Comparison of ENCODE assay signal across 13 mouse cellular contexts in the genomic region with DNA sequence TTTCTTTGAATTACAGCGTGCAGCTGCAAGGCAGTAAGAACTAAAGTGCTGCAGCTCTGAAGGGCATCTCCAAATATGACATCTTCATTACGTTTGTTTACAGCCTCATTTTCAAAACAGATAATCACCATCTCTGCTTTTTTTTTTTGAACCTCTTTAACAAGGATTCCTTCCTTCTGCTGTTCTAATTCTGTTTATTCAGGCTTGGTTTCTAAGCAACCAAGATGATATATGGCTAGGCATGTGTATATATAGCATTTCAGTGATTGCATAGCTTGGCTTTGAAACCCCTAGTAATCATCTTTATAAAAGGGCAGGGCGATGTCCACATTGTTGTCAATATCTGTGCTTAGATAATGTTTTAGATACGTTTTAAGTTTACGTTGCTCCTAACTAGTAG.
"Had no signal": no experiment of that assay in that cellular context is flagged by ENCODE, and none has a peak within 500 bp of the region (broad histone marks: within the 10 kb centered on the region; RNA-seq: fewer than 3 reads in every experiment).

No protein-coding gene starts in this region.

- H3K9ac ChIP-seq: limb, embryonic 12.5 days; liver, embryonic 13.5 days; liver, postnatal 0 days; midbrain, embryonic 15.5 days had no signal

- H3K4me3 ChIP-seq: limb, embryonic 12.5 days; liver, embryonic 13.5 days; midbrain, embryonic 15.5 days had no signal

- H3K9me3 ChIP-seq: limb, embryonic 12.5 days; liver, embryonic 13.5 days; midbrain, embryonic 15.5 days had no signal

- H3K4me2 ChIP-seq: limb, embryonic 12.5 days; liver, embryonic 13.5 days; midbrain, embryonic 15.5 days had no signal

- H3K36me3 ChIP-seq: midbrain, embryonic 15.5 days had no signal

- H3K27ac ChIP-seq: limb, embryonic 12.5 days; liver, embryonic 13.5 days; midbrain, embryonic 15.5 days had no signal

- H3K27me3 ChIP-seq: limb, embryonic 12.5 days; liver, embryonic 13.5 days; midbrain, embryonic 15.5 days had no signal

- DNase-seq: kidney, adult 9 months; kidney, postnatal 10 days; kidney, postnatal 4 days; liver; liver, embryonic 13.5 days; liver, postnatal 0 days; lung, postnatal 14 days; right cerebral cortex, adult 18-20 months; right cerebral cortex, postnatal 25 days; thymus, postnatal 4 days had no signal

- ATAC-seq: intestine, postnatal 0 days; liver, postnatal 0 days; midbrain, embryonic 15.5 days had no signal
